Mouse (Mus musculus): ENCODE measurements around the gene Egfl8. TPM values are rescaled to one million over a fixed set of nuclear protein-coding genes. Genes with fewer than 3 reads are reported as not detected.

Egfl8 gene
- 10 to 100 TPM in 1 of 2 experiments, 1 to 10 TPM in 1; 5.4 to 11.1 TPM for total RNA-seq (2021)
- long read RNA-seq, experiment 1, partial matches to known transcripts: 1 of 7 reads
- long read RNA-seq, experiment 1, other reads (novel, unspliced or antisense): 4 of 7 reads
- long read RNA-seq, experiment 2, partial matches to known transcripts: 0 of 3 reads
- long read RNA-seq, experiment 2, other reads (novel, unspliced or antisense): 1 of 3 reads

GRCm38 (mm10) chr17:34615871-34616270 is at the start of gene Egfl8:
Egfl8 (minus strand) TSS chr17:34615971.
- DNase-seq: no peak
- intact Hi-C loops (cut with DNase I; ENCODE audit: low total_unique reads): loop anchor here (5.0 to 10.0 kb wide), 2 partner anchors 44 to 171 kb away; no protein-coding TSS in a partner anchor

GRCm38 (mm10) chr17:34664472-34664871 is 48.7 kb upstream of the Egfl8 start:
- intact Hi-C loops (cut with DNase I; ENCODE audit: low total_unique reads): no loop called here

GRCm38 (mm10) chr17:34663558-34663957 is 47.8 kb upstream of the Egfl8 start:
- intact Hi-C loops (cut with DNase I; ENCODE audit: low total_unique reads): no loop called here
- no peak for DNase-seq

More at GRCm38 (mm10) chr17:34664472-34664871, 48.7 kb upstream of the Egfl8 start:
- DNase-seq: no peak

- intact Hi-C loops (cut with DNase I; ENCODE audit: low total_unique reads): no loop called here
Observed at GRCm38 (mm10) chr17:34662978-34663377, 47.2 kb upstream of the Egfl8 start.

GRCm38 (mm10) chr17:34662468-34662867 is 46.7 kb upstream of the Egfl8 start:
- DNase-seq: no peak
- intact Hi-C loops (cut with DNase I; ENCODE audit: low total_unique reads): no loop called here

More at GRCm38 (mm10) chr17:34662978-34663377, 47.2 kb upstream of the Egfl8 start:
- no peak for DNase-seq

- intact Hi-C loops (cut with DNase I; ENCODE audit: low total_unique reads): no loop called here
- DNase-seq: peak; percentile 63
Observed at GRCm38 (mm10) chr17:34661121-34661591, 45.4 kb upstream of the Egfl8 start.

GRCm38 (mm10) chr17:34660259-34660820 is 44.6 kb upstream of the Egfl8 start:
- intact Hi-C loops (cut with DNase I; ENCODE audit: low total_unique reads): no loop called here
- peak; percentile 68 for DNase-seq

- intact Hi-C loops (cut with DNase I; ENCODE audit: low total_unique reads): no loop called here
- no peak for DNase-seq
Observed at GRCm38 (mm10) chr17:34659897-34660214, 44.1 kb upstream of the Egfl8 start.

- intact Hi-C loops (cut with DNase I; ENCODE audit: low total_unique reads): no loop called here
- no peak for DNase-seq
Observed at GRCm38 (mm10) chr17:34659181-34659896, 43.6 kb upstream of the Egfl8 start.

- no peak for DNase-seq
- intact Hi-C loops (cut with DNase I; ENCODE audit: low total_unique reads): no loop called here
Observed at GRCm38 (mm10) chr17:34658591-34658990, 42.8 kb upstream of the Egfl8 start.

GRCm38 (mm10) chr17:34658145-34658544 is 42.4 kb upstream of the Egfl8 start:
- intact Hi-C loops (cut with DNase I; ENCODE audit: low total_unique reads): no loop called here
- DNase-seq: no peak

- no peak for DNase-seq
- intact Hi-C loops (cut with DNase I; ENCODE audit: low total_unique reads): no loop called here
Observed at GRCm38 (mm10) chr17:34657271-34657670, 41.5 kb upstream of the Egfl8 start.

GRCm38 (mm10) chr17:34656666-34657065 is 40.9 kb upstream of the Egfl8 start:
- DNase-seq: peak; percentile 68
- intact Hi-C loops (cut with DNase I; ENCODE audit: low total_unique reads): no loop called here

GRCm38 (mm10) chr17:34655581-34655991 is 39.8 kb upstream of the Egfl8 start:
- DNase-seq: peak; percentile 92
- intact Hi-C loops (cut with DNase I; ENCODE audit: low total_unique reads): no loop called here

GRCm38 (mm10) chr17:34655160-34655559 is 39.4 kb upstream of the Egfl8 start:
- peak; percentile 78 for DNase-seq
- intact Hi-C loops (cut with DNase I; ENCODE audit: low total_unique reads): no loop called here

- no peak for DNase-seq
- intact Hi-C loops (cut with DNase I; ENCODE audit: low total_unique reads): loop anchor here (5.0 kb wide), 2 partner anchors 58 to 158 kb away; no protein-coding TSS in a partner anchor
Observed at GRCm38 (mm10) chr17:34654392-34654791, 38.6 kb upstream of the Egfl8 start.

- DNase-seq: peak; percentile 56
- intact Hi-C loops (cut with DNase I; ENCODE audit: low total_unique reads): loop anchor here (5.0 kb wide), 2 partner anchors 58 to 158 kb away; no protein-coding TSS in a partner anchor
Observed at GRCm38 (mm10) chr17:34653746-34654285, 38.0 kb upstream of the Egfl8 start.

- intact Hi-C loops (cut with DNase I; ENCODE audit: low total_unique reads): loop anchor here (5.0 kb wide), 2 partner anchors 59 to 159 kb away; no protein-coding TSS in a partner anchor
- DNase-seq: no peak
Observed at GRCm38 (mm10) chr17:34652985-34653384, 37.2 kb upstream of the Egfl8 start.

- intact Hi-C loops (cut with DNase I; ENCODE audit: low total_unique reads): loop anchor here (5.0 kb wide), 2 partner anchors 60 to 160 kb away; no protein-coding TSS in a partner anchor
- DNase-seq: no peak
Observed at GRCm38 (mm10) chr17:34652546-34652945, 36.8 kb upstream of the Egfl8 start.
